Mouse (Mus musculus) hindbrain, embryonic 15.5 days (tissue): ENCODE data around the gene Nat8f2. TPM values are rescaled to one million over a fixed set of nuclear protein-coding genes. Genes with fewer than 3 reads are reported as not detected.
"Not testable (repeated sequence)": the region's sequence is repeated elsewhere in the genome, so short reads cannot be mapped to it uniquely, and the experiment has no call there.

Experiments
- ATAC-seq: fragments of 200-750 bp; cut with Nextera tagmentation; 2 replicates; pipeline ENCODE4 v1.8.0; 2017; ENCODE audit warnings: low read depth, moderate number of reproducible peaks, moderate TSS enrichment; ENCODE audit not compliant: low FRiP score
- H3K27ac ChIP-seq: fragments of 300-500 bp; sonication (generic); replicated peaks from 2 replicates; pipeline ENCODE4 v1.5.1; 2015; ENCODE audit warnings: mild to moderate bottlenecking, inconsistent platforms
- H3K27me3 ChIP-seq: fragments of 300-500 bp; sonication (generic); 2 replicates; pipeline ENCODE4 v1.6.1; 2015; ENCODE audit warnings: control low read depth, inconsistent platforms
- H3K36me3 ChIP-seq: fragments of 300-500 bp; sonication (generic); 2 replicates; pipeline ENCODE4 v1.6.1; 2015; ENCODE audit warnings: control low read depth, inconsistent platforms
- H3K4me1 ChIP-seq: fragments of 300-500 bp; sonication (generic); replicated peaks from 2 replicates; pipeline ENCODE4 v1.6.1; 2015; ENCODE audit warnings: control low read depth, inconsistent platforms
- H3K4me2 ChIP-seq: fragments of 300-500 bp; sonication (generic); 2 replicates; pipeline ENCODE4 v1.6.1; 2015; ENCODE audit warnings: moderate library complexity, mild to moderate bottlenecking, inconsistent platforms
- H3K4me3 ChIP-seq: fragments of 300-500 bp; sonication (generic); 2 replicates; pipeline ENCODE4 v1.5.1; 2015; ENCODE audit warnings: mild to moderate bottlenecking, inconsistent platforms
- H3K9ac ChIP-seq: fragments of 300-500 bp; sonication (generic); 2 replicates; pipeline ENCODE4 v1.6.1; 2015; ENCODE audit warnings: inconsistent platforms
- H3K9me3 ChIP-seq: fragments of 300-500 bp; sonication (generic); 2 replicates; pipeline ENCODE4 v1.6.1; 2016; ENCODE audit warnings: control low read depth, inconsistent platforms
- WGBS: fragments of 180-500 bp; shearing (Covaris S2); methylation state at CpG from one replicate; pipeline ENCODE4 v1.1.7; 2015; 5-methylcytosine and 5-hydroxymethylcytosine counted together
- polyA plus RNA-seq: library from polyadenylated mRNA; unstranded; fragments of >200 nt; fragmentation: Nextera tagmentation; extraction: Ambion mirVana; gene quantifications from 2 replicates; pipeline ENCODE4 v1.2.1, GENCODE M21; 2015

Nat8f2 gene
- polyA plus RNA-seq, result not detected in 2 replicates

DNA sequence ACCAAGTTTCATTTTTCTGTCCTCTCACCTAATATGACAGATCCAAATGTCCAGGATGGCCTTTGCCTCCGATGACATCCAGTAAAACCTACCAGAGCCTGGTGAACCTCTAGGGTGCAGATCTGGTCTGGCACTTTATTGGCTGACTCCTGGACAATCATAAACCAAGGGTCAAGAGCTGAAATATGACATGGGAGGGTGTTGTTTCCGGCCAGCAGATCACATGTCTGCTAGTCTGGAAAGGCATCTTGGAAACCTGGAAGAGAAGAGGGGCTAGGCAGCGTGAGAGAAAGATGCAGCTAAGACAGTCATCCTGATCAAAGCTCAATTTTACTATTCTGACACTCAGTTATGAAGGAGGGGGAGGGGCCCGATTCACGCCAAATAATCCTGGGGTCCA, at the start of gene Nat8f2:
Gene Nat8f2 (minus strand): TSS at position 153 of the 400 bp plus-strand sequence.
- not testable (repeated sequence) for H3K4me3 ChIP-seq, H3K27ac ChIP-seq, H3K4me1 ChIP-seq, H3K27me3 ChIP-seq, ATAC-seq, H3K9me3 ChIP-seq, H3K4me2 ChIP-seq, H3K36me3 ChIP-seq, H3K9ac ChIP-seq
- 90% methylated on average over 5 of the region's 5 CpGs for WGBS

DNA sequence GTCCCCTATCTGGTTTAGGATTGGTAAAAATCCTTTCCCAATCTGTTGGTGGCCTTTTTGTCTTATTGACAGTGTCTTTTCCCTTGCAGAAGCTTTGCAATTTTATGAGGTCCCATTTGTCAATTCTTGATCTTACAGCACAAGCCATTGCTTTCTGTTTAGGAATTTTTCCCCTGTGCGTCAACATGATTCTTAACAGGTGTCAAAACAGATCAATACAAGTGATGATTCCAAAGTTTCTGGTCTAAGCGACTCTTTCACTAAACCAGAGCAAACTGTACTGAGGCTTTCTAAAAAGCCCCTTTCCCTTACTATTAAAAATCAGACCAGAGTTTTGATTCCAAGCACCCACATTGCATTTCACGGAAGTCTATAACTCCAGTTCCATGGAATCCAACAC, 49.4 kb upstream of the Nat8f2 start:
- not testable (repeated sequence) for ATAC-seq, H3K4me3 ChIP-seq, H3K27ac ChIP-seq, H3K27me3 ChIP-seq, H3K9me3 ChIP-seq, H3K4me2 ChIP-seq, H3K9ac ChIP-seq
- WGBS, result 97% methylated on average over 3 of the region's 3 CpGs
- peaks cover 18% of the 10 kb centered on the region for H3K36me3 ChIP-seq
- H3K4me1 ChIP-seq, result peaks cover 18% of the 10 kb centered on the region

DNA sequence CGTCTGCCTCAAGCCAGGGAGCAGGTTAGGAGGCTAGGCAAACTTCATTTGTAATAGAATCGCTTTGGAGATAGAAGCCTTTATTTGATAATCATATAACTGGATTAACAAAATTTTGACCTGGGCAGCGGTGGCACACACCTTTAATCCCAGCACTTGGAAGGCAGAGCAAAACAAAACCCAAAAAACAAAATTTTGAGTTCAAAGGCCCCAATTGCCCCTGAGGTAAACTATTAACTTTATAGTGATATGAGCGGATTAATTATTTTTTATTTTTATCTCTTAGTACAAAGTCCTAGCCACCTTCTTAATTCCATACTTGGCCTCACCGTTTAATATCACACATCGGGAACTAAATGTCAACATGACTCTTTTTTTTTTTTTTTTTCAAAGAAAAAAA, 47.6 kb upstream of the Nat8f2 start:
- H3K27ac ChIP-seq, result peak overlapping the region; percentile 88
- no peak for ATAC-seq
- H3K4me3 ChIP-seq, result peak overlapping the region; percentile 55
- H3K4me2 ChIP-seq, result peak overlapping the region; percentile 65
- no peaks in the 10 kb centered on the region for H3K27me3 ChIP-seq
- 89% methylated on average over 6 of the region's 6 CpGs for WGBS
- H3K9me3 ChIP-seq, result no peaks in the 10 kb centered on the region
- 0 out of 2 replicates have a peak, but pooled peaks cover 4% of the 10 kb centered on the region for H3K36me3 ChIP-seq
- H3K9ac ChIP-seq, result peak overlapping the region; percentile 63
- peaks cover 18% of the 10 kb centered on the region for H3K4me1 ChIP-seq

DNA sequence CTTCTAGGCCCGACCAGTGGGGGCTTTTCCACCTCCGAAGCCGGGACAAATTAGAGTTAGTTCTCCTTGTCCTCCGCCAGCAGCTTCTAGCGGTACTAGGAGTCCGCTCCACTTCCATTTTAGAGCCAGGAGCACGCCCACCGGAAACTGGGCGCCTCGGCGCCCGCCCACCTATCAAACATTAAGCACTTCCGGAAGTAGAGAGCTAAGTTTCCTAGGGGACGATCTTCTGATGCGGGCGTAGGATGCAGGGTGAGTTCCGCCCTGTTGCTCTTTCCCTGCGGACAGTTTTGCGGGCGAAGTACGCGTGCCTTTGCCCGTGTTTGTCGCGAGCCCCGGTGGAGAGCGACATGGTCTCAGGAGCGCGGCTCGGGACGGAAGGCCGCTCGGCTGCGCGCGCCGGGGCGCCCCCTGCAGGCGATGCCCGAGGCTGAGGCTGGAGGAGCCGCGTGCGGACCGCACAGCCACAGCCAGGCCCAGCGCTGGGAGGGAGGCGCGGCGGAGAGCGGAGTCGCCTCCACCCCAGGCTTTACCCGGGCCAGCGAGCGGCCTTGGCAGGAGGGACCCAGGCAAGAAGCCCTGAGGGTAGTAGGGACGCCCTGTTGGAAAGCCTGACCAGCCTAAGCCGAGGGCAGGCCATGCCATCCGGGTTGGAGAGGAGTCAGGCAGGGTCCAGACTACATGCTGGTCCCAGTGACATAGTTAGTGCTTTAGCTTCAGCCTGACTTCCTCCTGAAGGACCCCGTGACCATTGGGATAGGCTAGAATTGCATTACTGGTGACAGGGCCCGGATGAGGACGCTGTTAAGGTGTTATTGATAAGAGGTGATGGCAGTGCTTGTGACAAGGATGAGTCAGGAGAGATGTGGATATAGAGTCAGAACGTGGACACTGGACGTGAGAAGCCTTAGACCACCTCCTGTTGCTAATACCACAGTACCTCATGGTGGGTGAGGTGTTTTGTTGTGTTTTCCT, 46.9 kb upstream of the Nat8f2 start, which contains the start of gene Nat8f1:
Gene Nat8f1 (minus strand): TSS at position 149 of the 975 bp plus-strand sequence.
- peak within 1 kb of the TSS; percentile 55 for H3K4me3 ChIP-seq
- under 1% methylated on average over 61 of the region's 61 CpGs for WGBS
- H3K4me2 ChIP-seq, result peak within 1 kb of the TSS; percentile 65
- H3K4me1 ChIP-seq, result peaks cover 18% of the 10 kb centered on the region
- H3K9ac ChIP-seq, result peak within 1 kb of the TSS; percentile 63
- H3K36me3 ChIP-seq, H3K27me3 ChIP-seq, H3K9me3 ChIP-seq: not testable (repeated sequence)
- ATAC-seq, result peak; percentile 97
- peak within 1 kb of the TSS; percentile 88 for H3K27ac ChIP-seq

DNA sequence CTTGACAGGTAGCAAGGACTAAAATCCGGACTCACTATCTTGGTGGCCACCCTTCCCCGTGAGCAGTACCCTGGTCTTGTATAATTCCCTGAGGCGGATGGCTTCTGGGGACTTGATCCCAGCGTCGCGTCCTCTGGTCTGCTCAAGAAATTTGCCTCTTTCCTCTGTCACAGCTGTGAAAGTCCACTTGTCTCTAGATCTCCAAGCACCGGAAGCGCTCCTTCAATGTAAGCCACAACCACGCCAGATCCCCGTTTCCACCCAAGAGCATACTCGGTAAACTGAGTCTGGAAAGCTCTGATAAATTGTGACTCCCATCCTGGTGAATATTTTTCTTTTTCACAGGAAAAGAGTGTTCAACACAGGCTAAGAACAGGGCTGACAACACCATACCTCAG, 46.2 kb upstream of the Nat8f2 start:
- Histone ChIP-seq H3K27ac (peak overlapping the region; percentile 88), H3K4me1 (peaks cover 18% of the 10 kb centered on the region), H3K4me2 (peak overlapping the region; percentile 65), H3K9ac (peak overlapping the region; percentile 63), H3K4me3 (peak overlapping the region; percentile 55), H3K36me3 (no peaks in the 10 kb centered on the region), H3K27me3 (no peaks in the 10 kb centered on the region), H3K9me3 (no peaks in the 10 kb centered on the region)
- ATAC-seq, result no peak; the same call in 1 of the 2 replicates
- 4% methylated on average over 11 of the region's 11 CpGs for WGBS

DNA sequence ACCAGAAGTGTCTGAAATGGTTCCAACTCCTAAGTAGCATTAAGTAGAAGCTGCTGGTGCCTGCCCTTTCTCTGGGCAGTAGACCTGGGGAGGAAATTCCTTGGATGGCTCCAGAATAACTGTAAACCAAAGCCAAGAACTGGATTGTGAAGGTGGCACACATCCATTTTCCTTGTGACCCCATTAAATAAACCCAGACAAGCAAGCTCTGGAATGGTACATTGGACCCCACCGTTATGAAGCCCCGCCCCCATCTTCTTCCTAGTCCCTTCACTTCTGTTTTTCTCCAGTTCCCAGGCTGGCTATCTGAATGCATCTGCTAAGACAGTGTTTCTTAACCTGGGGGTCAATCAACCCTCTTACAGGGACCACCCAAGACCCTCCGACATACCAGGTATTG, 42.6 kb upstream of the Nat8f2 start, which contains the start of gene Tprkb:
Gene Tprkb (plus strand): TSS at position 279 of the 400 bp plus-strand sequence.
- 88% methylated on average over 3 of the region's 3 CpGs for WGBS
- ATAC-seq, result no peak
- H3K9ac ChIP-seq, result no peak within 1 kb of the TSS
- H3K4me3 ChIP-seq, result no peak within 1 kb of the TSS
- no peaks in the 10 kb centered on the region for H3K27me3 ChIP-seq
- H3K9me3 ChIP-seq, result no peaks in the 10 kb centered on the region
- H3K4me1 ChIP-seq, result peaks cover 17% of the 10 kb centered on the region
- H3K36me3 ChIP-seq, result no peaks in the 10 kb centered on the region
- H3K27ac ChIP-seq, result no peak within 1 kb of the TSS
- no peak within 1 kb of the TSS for H3K4me2 ChIP-seq

DNA sequence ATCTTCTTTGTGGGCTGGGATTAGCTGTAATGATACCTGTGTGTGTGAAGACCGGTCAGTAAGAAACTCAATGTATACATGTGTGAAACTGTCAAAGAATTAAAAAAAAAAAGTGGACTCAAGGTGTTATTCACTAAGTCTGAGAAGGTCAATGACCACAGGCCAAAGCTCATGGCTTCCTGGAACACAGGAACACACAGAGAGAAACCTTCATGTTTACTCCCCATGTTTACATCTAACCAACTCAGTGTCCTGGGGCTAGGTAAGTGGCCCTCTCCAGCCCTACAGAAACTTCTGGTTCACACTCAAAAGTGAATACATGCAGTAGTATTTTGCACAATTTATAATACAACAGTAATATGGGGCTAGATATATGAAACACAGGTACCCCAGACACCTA, 40.7 kb upstream of the Nat8f2 start:
- no peak for ATAC-seq
- 94% methylated on average over 1 of the region's 1 CpGs for WGBS
- no peak overlapping the region for H3K9ac ChIP-seq

DNA sequence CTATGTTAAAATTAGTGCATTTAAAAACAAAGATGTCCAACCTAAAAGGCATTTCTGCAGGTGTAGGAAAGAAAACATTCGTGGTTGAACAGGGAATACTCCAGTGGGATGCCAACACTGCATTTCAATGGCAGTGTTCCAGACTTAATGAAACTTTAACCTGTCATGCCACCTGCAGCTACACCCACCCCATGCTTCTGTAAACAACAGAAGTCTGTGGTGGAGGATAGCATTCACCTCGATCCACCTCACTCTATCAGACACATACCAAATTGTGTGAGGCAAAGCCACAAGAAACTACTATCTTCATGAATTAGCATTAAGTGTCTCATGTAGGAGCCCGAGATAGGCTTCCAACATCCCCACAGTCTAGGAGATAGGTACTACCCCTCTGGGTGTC, 39.4 kb upstream of the Nat8f2 start:
- Histone ChIP-seq H3K4me2 (no peak overlapping the region), H3K27me3 (no peaks in the 10 kb centered on the region), H3K9me3 (no peaks in the 10 kb centered on the region), H3K27ac (no peak overlapping the region), H3K9ac (no peak overlapping the region), H3K36me3 (no peaks in the 10 kb centered on the region), H3K4me1 (no peaks in the 10 kb centered on the region; the same call in 1 of the 2 replicates), H3K4me3 (no peak overlapping the region)
- WGBS, result 80% methylated on average over 3 of the region's 3 CpGs
- no peak for ATAC-seq

More for the DNA sequence above, 40.7 kb upstream of the Nat8f2 start:
- H3K4me1 ChIP-seq, result peaks cover 7% of the 10 kb centered on the region
- no peaks in the 10 kb centered on the region for H3K27me3 ChIP-seq
- no peak overlapping the region for H3K4me3 ChIP-seq
- H3K9me3 ChIP-seq, result no peaks in the 10 kb centered on the region
- no peak overlapping the region for H3K27ac ChIP-seq
- H3K36me3 ChIP-seq, result no peaks in the 10 kb centered on the region
- H3K4me2 ChIP-seq, result no peak overlapping the region

DNA sequence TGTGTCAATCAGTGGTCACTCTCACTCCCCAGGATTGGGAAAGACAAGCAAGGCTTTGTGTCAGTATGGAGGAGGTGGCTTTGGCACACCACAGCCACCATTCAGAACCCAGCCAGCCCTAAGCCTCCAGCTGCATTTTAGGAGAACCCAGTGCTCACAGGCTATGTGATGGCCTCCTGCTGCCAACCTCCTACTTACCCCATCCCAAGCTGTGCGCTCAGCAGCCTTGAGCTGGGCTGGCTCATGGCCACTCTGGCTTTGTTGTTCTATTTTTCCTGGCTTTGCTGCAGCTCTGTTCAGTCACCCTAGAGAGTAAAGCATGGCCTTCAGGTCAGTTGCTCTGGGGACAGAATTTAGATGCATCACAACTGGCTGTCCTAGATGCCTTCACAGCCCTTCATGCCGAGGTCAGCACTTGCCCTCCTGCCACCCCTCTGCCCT, 38.0 kb upstream of the Nat8f2 start:
- not testable (repeated sequence) for H3K27me3 ChIP-seq, H3K9ac ChIP-seq, H3K36me3 ChIP-seq, H3K4me3 ChIP-seq, H3K9me3 ChIP-seq, H3K4me2 ChIP-seq, H3K4me1 ChIP-seq
- peak overlapping the region; percentile 9; the same call in 1 of the 2 replicates for H3K27ac ChIP-seq
- 72% methylated on average over 2 of the region's 2 CpGs for WGBS
- peak; percentile 83 for ATAC-seq

DNA sequence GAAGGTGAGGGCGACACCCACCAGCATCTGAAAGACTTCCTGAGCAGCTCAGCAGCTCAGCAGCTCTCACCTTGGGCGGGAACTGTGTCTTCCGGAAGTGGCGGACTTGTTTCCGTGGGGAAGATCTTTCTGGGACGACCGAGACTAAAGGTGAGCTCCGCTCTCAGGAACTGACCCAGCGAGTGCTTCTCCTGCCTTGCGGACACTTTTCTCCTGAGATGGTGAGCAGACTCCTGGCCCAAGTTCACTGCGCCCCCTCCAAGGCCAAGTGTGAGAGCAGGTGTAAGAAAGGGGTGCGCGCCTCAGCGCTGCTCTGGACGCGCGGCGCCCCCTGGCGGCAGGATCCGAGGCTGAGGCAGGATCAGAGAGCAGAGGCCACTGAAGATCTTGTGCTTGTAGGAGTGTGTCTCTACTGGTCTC, 35.7 kb upstream of the Nat8f2 start, which contains the start of gene Nat8f4:
Gene Nat8f4 (minus strand): TSS at position 243 of the 420 bp plus-strand sequence.
- peak within 1 kb of the TSS; percentile 33 for H3K4me3 ChIP-seq
- H3K9me3 ChIP-seq, H3K4me1 ChIP-seq, H3K27me3 ChIP-seq, H3K27ac ChIP-seq, H3K36me3 ChIP-seq: not testable (repeated sequence)
- 17% methylated on average over 20 of the region's 20 CpGs for WGBS
- H3K9ac ChIP-seq, result 0 out of 2 replicates have a peak within 1 kb of the TSS, but pooled peaks have one; percentile 3
- ATAC-seq, result peak; percentile 68; the same call in 1 of the 2 replicates
- peak within 1 kb of the TSS; percentile 52 for H3K4me2 ChIP-seq

DNA sequence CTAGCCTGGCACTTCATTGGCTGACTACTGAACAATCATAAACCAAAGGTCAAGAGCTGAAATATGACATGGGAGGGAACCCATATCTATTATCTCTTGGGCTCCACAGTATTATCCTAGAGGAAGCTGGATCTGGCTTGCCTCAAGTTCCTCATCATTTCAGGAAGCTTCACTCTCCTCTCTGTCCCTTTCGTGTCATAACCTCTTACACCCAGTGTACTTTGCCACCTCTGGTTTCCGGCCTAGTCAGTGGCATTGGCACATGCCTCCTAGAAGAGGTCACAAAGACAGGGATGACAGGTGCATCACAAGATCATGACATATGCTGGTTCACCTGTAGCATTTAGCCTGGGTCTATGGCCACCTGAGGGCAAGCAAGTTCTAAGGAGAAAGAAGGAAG, 33.3 kb upstream of the Nat8f2 start:
- WGBS, result 98% methylated on average over 2 of the region's 2 CpGs
- Histone ChIP-seq H3K4me3 (no peak overlapping the region), H3K4me1 (no peaks in the 10 kb centered on the region; the same call in 1 of the 2 replicates), H3K9me3 (no peaks in the 10 kb centered on the region), H3K27ac (no peak overlapping the region), H3K4me2 (no peak overlapping the region), H3K9ac (no peak overlapping the region), H3K27me3 (no peaks in the 10 kb centered on the region), H3K36me3 (no peaks in the 10 kb centered on the region)
- ATAC-seq, result no peak
